Mouse (Mus musculus) heart, postnatal 25 days (tissue): ENCODE results near the gene Stxbp6. TPM values are rescaled to one million over a fixed set of nuclear protein-coding genes. Genes with fewer than 3 reads are reported as not detected.

ENCODE experiments used
- DNase-seq: peaks from one replicate; pipeline ENCODE4 v3.0.0; 2022; ENCODE audit warnings: low spot score
- intact Hi-C: fragments of 180-260 bp; cut with DNase I; formaldehyde crosslinking; loops from one replicate; pipeline ENCODE4 v1.15.1; 2025
- total RNA-seq, 2 experiments: library from RNA; stranded (reverse); gene quantifications; 2 replicates each; pipeline ENCODE4 v1.2.3; 2021

The Stxbp6 gene
- total RNA-seq, 2 experiments from 2014 or later = 9.3 to 16.5 TPM

GRCm38 (mm10) chr12:44858110-44858885 is 216.2 kb downstream of the Stxbp6 start:
- intact Hi-C loops = loop anchor here (2.0 kb wide), 1 partner anchor 71 kb away; no protein-coding TSS in a partner anchor
- peak; percentile 67 for DNase-seq

DNA sequence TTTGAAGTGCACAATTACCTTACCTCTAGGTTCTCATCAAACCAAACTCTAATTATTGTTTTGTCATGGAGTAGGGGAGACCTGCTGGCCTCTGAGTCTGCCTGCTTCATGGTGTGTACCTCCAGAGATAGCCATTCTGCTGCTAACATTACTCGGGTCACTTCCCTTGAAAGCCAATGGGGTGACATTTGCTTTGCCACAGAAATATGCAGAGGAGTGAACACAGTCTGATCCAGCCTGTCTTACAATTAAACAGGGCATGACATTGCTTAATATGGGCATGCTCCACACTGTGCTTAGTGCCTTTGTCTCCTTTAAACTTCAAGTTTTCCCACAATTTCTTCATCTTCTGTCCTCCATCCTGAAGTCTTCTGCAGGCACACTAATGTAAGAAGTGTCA is 222.5 kb downstream of the Stxbp6 start:
- intact Hi-C loops = loop anchor here (5.0 kb wide), 1 partner anchor 160 kb away; no protein-coding TSS in a partner anchor
- no peak for DNase-seq

GRCm38 (mm10) chr12:44850516-44850915 is 224.0 kb downstream of the Stxbp6 start:
- no peak for DNase-seq
- intact Hi-C loops = loop anchor here (5.0 kb wide), 1 partner anchor 162 kb away; no protein-coding TSS in a partner anchor

DNA sequence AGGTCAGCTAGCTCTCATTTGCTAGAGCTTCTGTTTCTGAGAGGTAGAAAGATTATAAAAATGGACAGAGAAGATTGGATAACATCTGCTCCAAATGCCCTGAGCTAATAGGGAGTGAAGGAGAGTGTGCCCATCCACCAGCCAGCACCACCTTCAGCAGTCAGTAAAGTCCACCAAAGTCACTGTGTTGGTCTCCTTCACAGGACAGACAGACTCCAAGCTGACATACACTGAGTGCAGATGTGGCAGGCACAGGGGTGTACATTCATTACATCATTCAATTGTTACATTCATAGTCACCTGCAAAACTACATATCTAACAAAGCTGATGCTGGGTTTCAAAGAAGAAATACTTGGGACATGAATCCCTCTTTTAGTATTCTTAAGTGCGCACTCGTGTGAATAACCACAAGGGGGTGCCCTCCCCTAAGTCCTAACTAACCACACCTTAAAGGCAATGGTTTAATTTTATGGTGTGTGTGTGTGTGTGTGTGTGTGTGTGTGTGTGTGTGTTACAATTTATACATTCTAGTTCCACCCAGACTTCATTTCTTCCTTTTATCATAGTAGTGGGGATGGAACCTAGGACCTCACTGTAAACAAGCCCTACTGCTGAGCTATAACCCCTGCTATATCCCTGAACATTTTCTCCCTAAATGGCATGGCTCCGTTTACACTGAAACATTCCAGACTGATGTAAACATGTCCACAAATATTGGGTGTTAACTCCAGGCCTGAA is 225.9 kb downstream of the Stxbp6 start:
- no peak for DNase-seq
- intact Hi-C loops = loop anchor here (1.0 to 2.0 kb wide), 3 partner anchors 224 to 324 kb away; no protein-coding TSS in a partner anchor

DNA sequence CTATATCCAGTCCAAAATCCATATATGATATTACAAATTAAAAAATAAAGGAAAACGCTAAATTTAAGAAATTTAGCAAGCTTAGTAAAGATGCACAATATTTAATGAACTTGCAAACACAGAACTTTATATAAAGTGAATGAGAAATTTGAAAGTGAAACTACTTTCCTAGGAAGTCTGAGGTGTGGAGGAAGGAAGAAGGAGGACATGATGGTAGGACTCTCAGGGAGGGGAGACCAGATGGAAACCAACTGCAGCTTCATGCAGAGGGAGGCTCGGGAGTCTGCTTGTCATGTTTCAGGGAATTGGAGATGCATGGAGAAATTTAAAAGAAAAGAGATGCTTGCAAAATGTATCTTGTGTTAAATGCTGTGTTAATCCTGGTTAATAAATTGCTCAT is 233.9 kb downstream of the Stxbp6 start:
- no peak for DNase-seq

GRCm38 (mm10) chr12:44839594-44840373 is 234.7 kb downstream of the Stxbp6 start:
- intact Hi-C loops = no loop called here
- DNase-seq = no peak

More for the DNA sequence above, 233.9 kb downstream of the Stxbp6 start:
- intact Hi-C loops = no loop called here

- intact Hi-C loops = no loop called here
- no peak for DNase-seq
These were observed 238.5 kb downstream of the Stxbp6 start for GRCm38 (mm10) chr12:44835879-44836467.

GRCm38 (mm10) chr12:44811895-44812294 is 262.6 kb downstream of the Stxbp6 start:
- intact Hi-C loops = no loop called here

DNA sequence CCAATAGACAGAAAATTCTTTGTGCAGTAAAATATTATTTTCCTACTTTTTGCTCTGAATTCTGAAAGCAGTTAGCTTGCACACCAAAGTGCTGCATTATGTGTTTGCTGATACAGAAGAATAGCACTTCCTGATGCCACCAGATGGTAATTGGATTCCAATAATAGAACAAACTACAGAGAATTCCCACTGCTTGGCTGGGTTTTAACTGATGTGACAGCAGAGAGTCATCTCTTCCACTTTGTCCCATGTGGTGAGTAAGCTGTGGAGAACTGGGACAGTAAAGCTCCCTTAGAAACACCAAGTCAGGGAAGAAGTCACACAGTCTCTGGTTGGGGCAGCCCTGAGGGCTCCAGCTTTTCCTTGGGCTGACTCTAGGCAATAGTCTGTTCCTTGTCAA is 270.3 kb downstream of the Stxbp6 start:
- intact Hi-C loops = no loop called here
- DNase-seq = no peak

More at GRCm38 (mm10) chr12:44811895-44812294, 262.6 kb downstream of the Stxbp6 start:
- DNase-seq = no peak
